Mouse (Mus musculus) thymus, adult 2 months (tissue): Measurements from ENCODE around the gene Ubox5. TPM values are rescaled to one million over a fixed set of nuclear protein-coding genes. Genes with fewer than 3 reads are reported as not detected.

Experiments
- DNase-seq: peaks from one replicate; pipeline ENCODE4 v3.0.0; 2021
- H3K27ac ChIP-seq: fragments of 200-500 bp; 2 replicates; pipeline ENCODE4 v1.5.1; 2012; ENCODE audit warnings: low read length, control low read depth; ENCODE audit not compliant: control insufficient read depth, insufficient read depth
- H3K27me3 ChIP-seq: fragments of 200-500 bp; 2 replicates; pipeline ENCODE4 v1.6.1; 2012; ENCODE audit warnings: mild to moderate bottlenecking, low read length, moderate library complexity, mixed read lengths; ENCODE audit not compliant: control insufficient read depth, insufficient read depth
- H3K36me3 ChIP-seq: fragments of 200-500 bp; 2 replicates; pipeline ENCODE4 v1.6.1; 2012; ENCODE audit warnings: mild to moderate bottlenecking, low read length, moderate library complexity; ENCODE audit not compliant: control insufficient read depth, insufficient read depth
- H3K4me1 ChIP-seq: fragments of 200-500 bp; replicated peaks from 2 replicates; pipeline ENCODE4 v1.6.1; 2012; ENCODE audit warnings: low read length; ENCODE audit not compliant: control insufficient read depth, insufficient read depth
- H3K4me3 ChIP-seq: fragments of 200-500 bp; 2 replicates; pipeline ENCODE4 v1.5.1; 2012; ENCODE audit warnings: mild to moderate bottlenecking, low read length, control low read depth, moderate library complexity; ENCODE audit not compliant: control insufficient read depth, insufficient read depth
- CTCF ChIP-seq: fragments of 200-500 bp; IDR thresholded peaks from 2 replicates; pipeline ENCODE4 v1.5.1; 2012; ENCODE audit warnings: mild to moderate bottlenecking, control low read depth, low read length, moderate library complexity, borderline replicate concordance; ENCODE audit not compliant: control insufficient read depth, poor library complexity, insufficient read depth; ENCODE audit errors: extremely low read depth
- POLR2A ChIP-seq: fragments of 200-500 bp; IDR thresholded peaks from 2 replicates; pipeline ENCODE4 v1.6.1; 2012; ENCODE audit warnings: mild to moderate bottlenecking, low read length, control low read depth, moderate library complexity; ENCODE audit not compliant: control insufficient read depth, poor library complexity, insufficient read depth; ENCODE audit errors: extremely low read depth
- WGBS: fragments of 180-500 bp; shearing (Covaris S2); methylation state at CpG from one replicate; pipeline ENCODE4 v1.1.7; 2018; 5-methylcytosine and 5-hydroxymethylcytosine counted together
- polyA plus RNA-seq: library from polyadenylated mRNA; depleted of rRNA; stranded (reverse); fragments of >200 nt; gene quantifications from 2 replicates; pipeline ENCODE4 v1.2.3, GENCODE M21; 2012

Ubox5 gene
- polyA plus RNA-seq, 1 experiment: 10.7 TPM

- peak; percentile 92 for DNase-seq
- no peaks in the 10 kb centered on the region for H3K27me3 ChIP-seq
- H3K4me1 ChIP-seq: peaks cover 4% of the 10 kb centered on the region
- TF ChIP-seq CTCF (peak; percentile 40; the same call in 1 of the 2 replicates), POLR2A (peak; percentile 34; the same call in 1 of the 2 replicates)
- H3K36me3 ChIP-seq: no peaks in the 10 kb centered on the region
- H3K27ac ChIP-seq: no peak within 1 kb of the TSS
- H3K4me3 ChIP-seq: peak within 1 kb of the TSS; percentile 76
- WGBS: 4% methylated on average over 39 of the region's 40 CpGs
These were observed 13.0 kb upstream of the Ubox5 start, which contains the start of gene Lzts3 for GRCm38 (mm10) chr2:130642684-130643369. Gene Lzts3 (minus strand): TSS chr2:130642803.

GRCm38 (mm10) chr2:130642197-130642660, 12.4 kb upstream of the Ubox5 start:
- under 1% methylated on average over 27 of the region's 27 CpGs for WGBS
- TF ChIP-seq POLR2A (no peak), CTCF (no peak)
- no peaks in the 10 kb centered on the region for H3K27me3 ChIP-seq
- no peaks in the 10 kb centered on the region for H3K36me3 ChIP-seq
- peaks cover 4% of the 10 kb centered on the region for H3K4me1 ChIP-seq
- H3K27ac ChIP-seq: no peak overlapping the region
- DNase-seq: peak; percentile 25
- peak overlapping the region; percentile 76 for H3K4me3 ChIP-seq

GRCm38 (mm10) chr2:130641351-130642025, 11.7 kb upstream of the Ubox5 start:
- no peak overlapping the region for H3K4me3 ChIP-seq
- no peaks in the 10 kb centered on the region for H3K36me3 ChIP-seq
- H3K27me3 ChIP-seq: no peaks in the 10 kb centered on the region
- H3K4me1 ChIP-seq: peaks cover 6% of the 10 kb centered on the region
- no peak overlapping the region for H3K27ac ChIP-seq
- no peak for TF ChIP-seq POLR2A
- 85% methylated on average over 6 of the region's 6 CpGs for WGBS
- DNase-seq: no peak

- WGBS: 97% methylated on average over 6 of the region's 6 CpGs
- no peak for TF ChIP-seq POLR2A
- no peak for TF ChIP-seq CTCF
- H3K36me3 ChIP-seq: no peaks in the 10 kb centered on the region
- H3K27me3 ChIP-seq: no peaks in the 10 kb centered on the region
- no peak for DNase-seq
- no peak overlapping the region for H3K4me3 ChIP-seq
- H3K27ac ChIP-seq: no peak overlapping the region
- H3K4me1 ChIP-seq: peaks cover 24% of the 10 kb centered on the region
These were observed 9.4 kb upstream of the Ubox5 start for GRCm38 (mm10) chr2:130639276-130639675.

- no peak for DNase-seq
- Histone ChIP-seq H3K4me3 (no peak overlapping the region), H3K27me3 (no peaks in the 10 kb centered on the region), H3K36me3 (no peaks in the 10 kb centered on the region), H3K27ac (no peak overlapping the region), H3K4me1 (peaks cover 28% of the 10 kb centered on the region)
- 67% methylated on average over 16 of the region's 16 CpGs for WGBS
- TF ChIP-seq CTCF (no peak), POLR2A (no peak)
These were observed 8.3 kb upstream of the Ubox5 start for GRCm38 (mm10) chr2:130638101-130638611.

- Histone ChIP-seq H3K27ac (no peak overlapping the region), H3K27me3 (no peaks in the 10 kb centered on the region), H3K4me3 (peak overlapping the region; percentile 10), H3K36me3 (no peaks in the 10 kb centered on the region), H3K4me1 (peaks cover 23% of the 10 kb centered on the region)
- peak; percentile 82 for DNase-seq
- WGBS: 8% methylated on average over 21 of the region's 21 CpGs
- TF ChIP-seq POLR2A (0 out of 2 replicates have a peak, but pooled peaks have one; percentile 20), CTCF (0 out of 2 replicates have a peak, but pooled peaks have one; percentile 28)
These were observed 6.0 kb upstream of the Ubox5 start for GRCm38 (mm10) chr2:130635847-130636246.
